Mouse (Mus musculus) telencephalon, adult 2 months (tissue): ENCODE results near the gene Trim69.

Experiments
- DNase-seq: peaks from one replicate; pipeline ENCODE4 v3.0.0-alpha.2; 2011; ENCODE audit warnings: low read depth, low spot score

Gene Trim69

GRCm38 (mm10) chr2:122160680-122161079 is at the start of gene Trim69:
TSS of gene Trim69 (plus strand) at chr2:122160700.
- no peak for DNase-seq

GRCm38 (mm10) chr2:122116888-122117287 is 43.6 kb upstream of the Trim69 start:
- no peak for DNase-seq

GRCm38 (mm10) chr2:122117961-122118958 is 42.2 kb upstream of the Trim69 start, which contains the start of gene Spg11:
TSS of gene Spg11 (minus strand) at chr2:122118386.
- DNase-seq, result peak; percentile 96

DNA sequence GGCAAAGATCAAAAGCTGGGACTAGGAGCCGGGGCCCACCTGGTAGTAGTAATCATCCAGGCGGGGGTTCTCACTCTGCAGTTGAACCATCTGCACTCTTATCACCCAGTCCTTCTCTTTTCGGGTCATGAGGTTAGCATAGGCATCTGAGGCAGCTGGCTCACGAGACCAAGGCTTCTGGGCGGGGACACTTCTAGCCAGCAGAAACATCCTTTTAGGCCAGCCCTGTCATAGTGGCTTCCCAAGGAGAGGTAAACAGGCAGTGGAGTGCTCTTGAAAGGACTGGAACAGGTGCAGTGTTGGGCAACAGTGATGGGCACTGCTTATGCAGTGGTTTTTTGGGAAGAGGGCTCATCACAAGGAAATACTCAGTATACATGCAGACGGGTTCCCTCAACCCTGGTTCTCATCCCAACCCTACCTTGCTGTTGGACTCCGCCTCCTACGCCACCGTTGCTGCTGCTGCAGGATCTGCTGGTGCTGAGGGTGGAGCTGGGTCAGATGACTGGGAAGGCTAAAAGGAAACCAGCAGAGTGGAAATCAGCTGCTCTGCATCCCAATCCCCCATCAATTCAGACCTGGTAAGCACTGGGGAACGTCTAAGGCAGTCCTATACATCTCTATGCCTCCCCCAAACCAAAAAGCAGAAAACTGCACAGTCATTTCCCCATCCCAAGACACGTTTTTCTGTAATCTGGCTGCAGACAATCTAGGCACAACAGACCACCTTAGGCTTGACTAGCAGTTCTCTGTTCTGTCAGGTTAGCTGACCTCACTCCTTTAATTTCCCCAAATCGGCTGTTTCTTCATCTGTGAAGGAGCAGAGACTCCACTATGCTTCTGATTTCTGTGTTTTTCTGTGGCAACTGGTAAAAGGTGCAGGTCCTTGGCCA is 34.6 kb upstream of the Trim69 start:
- DNase-seq, result no peak

DNA sequence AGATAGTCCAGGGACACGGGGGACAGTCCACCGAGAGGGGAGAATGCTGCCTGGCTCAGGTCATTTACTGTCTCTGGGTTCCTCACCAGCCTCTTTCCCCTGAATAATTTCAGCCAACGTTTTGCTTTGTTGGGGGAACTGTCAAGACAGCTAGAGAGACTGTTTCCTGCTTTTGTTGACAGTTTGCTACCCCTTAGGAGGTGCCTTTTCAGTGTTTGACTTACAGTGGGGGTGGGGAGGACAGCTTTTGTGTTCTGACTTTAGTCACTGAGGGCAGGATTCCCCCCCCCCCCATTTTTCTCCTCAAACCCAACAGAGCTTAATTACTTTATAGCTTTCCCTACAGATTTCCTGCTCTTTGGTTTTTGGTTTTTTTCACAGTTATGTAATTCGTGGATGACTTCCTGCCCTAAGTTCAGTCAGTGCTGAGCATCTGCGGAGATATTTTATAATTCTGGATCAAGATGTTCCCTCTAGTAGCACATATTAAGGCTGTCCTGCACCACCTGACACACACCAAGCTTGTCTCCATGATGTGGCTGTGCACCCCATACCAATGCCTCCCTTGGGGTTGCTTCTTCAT is 33.6 kb upstream of the Trim69 start:
- DNase-seq, result no peak

- DNase-seq, result no peak
Observed at GRCm38 (mm10) chr2:122127635-122128034, 32.9 kb upstream of the Trim69 start.

DNA sequence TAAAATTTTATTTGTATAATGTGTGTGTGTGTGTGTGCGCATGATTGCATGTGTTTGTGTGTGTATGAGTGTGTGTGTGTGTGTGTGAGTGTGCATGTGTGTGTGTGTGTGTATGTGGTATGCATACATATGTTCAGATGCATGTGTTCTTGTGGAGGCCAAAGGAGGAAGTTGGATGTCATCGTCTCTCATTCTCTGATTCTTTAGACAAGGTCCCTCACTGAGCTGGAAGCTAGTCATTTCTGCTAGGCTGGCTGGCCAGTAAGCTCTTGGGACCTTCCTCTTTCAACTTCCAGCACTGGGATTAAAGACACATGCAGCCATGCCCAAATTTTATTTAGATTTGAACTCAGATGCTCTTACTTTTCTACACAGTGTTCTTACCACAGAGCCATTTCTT is 28.4 kb upstream of the Trim69 start:
- no peak for DNase-seq

GRCm38 (mm10) chr2:122132618-122133017 is 27.9 kb upstream of the Trim69 start:
- DNase-seq, result no peak

DNA sequence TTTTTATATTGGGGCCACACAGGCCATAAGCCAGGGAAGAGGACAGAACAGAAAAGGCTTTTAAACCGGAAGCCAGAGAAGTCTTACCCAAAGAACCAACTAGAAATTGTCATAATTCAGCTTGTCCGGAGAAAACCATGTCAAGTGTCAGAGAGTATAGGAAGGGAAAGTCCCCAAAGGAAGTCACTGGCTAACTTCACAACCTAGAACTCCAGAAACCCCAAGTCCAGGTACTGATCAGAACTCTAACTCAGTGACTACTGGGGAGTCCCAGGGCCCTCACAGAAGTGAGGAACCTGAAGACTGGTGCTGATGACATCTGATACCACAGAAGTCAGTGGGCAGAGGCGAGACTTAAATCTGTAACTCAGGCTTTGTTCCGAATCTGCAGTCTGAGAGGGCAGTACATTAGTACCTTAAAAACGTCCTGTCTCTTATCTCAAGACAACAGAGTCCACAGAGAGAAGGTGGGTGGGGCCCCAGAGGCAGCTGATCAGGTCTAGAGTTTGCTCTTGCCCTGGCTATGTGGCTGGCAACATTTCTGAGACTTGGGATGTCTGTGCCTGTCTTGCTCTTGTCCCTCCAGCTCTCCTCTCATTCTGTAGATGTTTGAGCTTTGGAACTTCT is 22.5 kb upstream of the Trim69 start:
- no peak for DNase-seq

DNA sequence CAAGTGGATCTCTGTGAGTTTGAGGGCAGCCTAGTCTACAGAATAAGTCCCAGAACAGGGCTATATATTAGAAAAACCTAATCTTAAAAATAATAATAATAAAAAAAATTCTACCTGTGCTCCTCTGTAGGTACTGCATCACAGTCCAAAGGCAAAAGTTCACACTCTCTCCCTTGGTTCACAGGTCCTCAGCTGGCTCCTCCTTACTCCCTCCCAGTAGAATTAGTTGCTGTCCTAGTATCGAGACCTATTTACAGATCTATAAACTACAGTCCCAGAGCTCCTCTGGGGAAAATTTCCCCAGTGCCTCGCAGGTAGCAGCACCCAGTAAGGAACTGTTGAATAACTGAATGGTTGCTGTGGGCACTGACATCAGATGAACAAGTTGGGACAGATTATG is 19.7 kb upstream of the Trim69 start:
- DNase-seq, result no peak

DNA sequence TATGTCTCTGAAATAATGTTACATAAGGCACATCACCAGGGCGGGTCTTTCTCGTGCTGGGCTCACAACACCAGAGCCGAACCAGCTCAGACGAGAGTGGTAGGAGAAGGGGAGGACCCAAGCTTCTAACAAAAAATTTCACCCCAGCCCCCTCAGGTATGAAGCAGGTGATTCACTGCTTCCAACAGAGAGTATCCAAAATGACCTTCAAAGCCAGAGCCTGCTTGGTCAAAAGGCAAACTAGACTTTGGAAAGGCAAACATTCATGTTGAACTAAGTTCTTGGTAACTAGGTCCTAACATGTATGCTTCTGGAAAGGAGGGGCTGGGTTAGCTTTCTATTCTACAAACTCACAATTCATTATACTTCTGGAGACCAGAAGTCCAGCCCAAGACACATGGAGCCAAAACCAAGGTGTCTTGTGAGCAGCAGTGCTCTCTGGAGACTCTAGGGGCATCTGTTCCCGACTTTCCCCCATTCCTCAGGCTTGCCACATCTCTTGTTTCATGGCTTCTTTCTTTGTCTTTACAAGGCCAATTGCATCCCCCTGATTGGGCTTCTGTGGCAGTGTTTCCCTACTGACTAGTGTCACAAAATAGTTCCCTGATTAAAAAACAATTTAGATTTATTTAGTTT is 19.1 kb upstream of the Trim69 start:
- DNase-seq, result no peak

DNA sequence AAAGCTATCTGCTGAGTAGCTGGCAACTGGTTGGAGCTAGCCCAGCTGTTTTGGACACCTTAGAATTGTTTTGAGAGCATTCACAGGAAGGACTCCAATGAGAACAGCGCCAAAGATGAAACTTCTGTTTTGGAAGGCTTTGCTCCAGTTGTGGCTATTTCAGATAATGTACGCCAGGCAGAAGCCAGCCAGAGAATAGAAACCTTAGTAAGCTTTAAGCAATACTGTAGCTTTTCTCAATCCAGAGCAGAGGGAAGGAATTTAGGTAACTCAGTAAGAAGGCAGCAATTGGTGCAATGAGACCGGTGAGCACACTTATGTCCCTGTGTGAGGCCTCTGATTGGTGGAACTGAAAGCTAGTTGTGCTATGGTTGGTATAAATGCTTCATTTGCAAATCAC is 17.4 kb upstream of the Trim69 start:
- DNase-seq, result no peak

DNA sequence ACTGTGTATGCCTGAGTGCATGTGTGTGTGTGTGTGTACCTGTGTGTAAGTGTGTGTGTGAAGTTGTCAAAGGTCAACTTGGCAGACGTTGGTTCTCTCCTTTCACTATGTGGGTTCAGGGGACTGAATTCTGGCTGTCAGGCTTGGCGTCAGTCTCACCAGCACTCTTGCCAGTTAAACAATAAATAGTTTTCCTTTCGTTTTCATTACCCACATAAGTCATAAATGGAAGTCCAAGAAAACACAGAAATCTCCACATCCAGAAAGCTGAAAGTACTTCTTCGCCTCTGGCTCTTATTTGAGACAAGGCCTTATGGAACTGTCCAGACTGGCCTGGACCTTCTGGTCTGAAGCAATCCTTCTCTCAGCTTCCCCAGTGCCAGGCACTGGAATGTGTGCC is 14.7 kb upstream of the Trim69 start:
- DNase-seq, result no peak

- no peak for DNase-seq
Observed at GRCm38 (mm10) chr2:122146687-122147086, 13.8 kb upstream of the Trim69 start.

DNA sequence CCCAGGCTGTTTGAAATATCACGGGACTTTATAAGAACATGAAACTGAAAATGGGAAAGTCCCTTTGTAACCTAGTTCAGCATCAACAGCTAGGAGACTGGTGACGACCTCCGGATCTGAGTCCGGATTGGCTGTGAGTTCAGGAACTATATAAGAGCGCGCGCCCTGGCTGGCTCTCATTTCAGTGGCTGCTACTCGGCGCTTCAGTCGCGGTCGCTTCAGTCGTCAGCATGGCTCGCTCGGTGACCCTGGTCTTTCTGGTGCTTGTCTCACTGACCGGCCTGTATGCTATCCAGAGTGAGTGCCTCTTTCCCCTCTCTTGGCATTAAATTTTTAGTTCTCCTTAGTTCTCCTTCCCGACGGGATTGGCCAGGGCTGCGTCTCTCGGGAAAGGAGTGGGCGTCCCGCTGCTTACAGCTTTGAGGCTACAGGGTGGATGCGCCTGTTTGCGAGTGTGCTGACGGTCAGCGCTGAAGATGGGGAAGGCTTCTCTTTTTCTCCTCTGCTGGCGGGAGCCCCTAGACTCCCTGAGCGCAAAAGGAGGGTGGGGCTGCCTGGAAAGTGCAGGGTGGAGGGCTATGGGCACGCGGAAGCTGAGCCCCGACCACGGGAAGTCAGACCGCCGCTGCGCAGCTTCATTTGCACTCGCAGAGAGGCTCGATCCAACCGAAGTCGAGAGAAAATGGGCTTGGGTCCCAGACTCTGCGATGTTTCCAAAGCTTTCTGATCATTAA is 12.8 kb upstream of the Trim69 start, which contains the start of gene B2m:
Gene B2m, plus strand, starts transcription at position 179 of the 734 bp plus-strand sequence.
- DNase-seq, result peak; percentile 92

- DNase-seq, result no peak
Observed at GRCm38 (mm10) chr2:122148242-122148917, 12.1 kb upstream of the Trim69 start.

GRCm38 (mm10) chr2:122149316-122149715 is 11.2 kb upstream of the Trim69 start:
- DNase-seq, result no peak

DNA sequence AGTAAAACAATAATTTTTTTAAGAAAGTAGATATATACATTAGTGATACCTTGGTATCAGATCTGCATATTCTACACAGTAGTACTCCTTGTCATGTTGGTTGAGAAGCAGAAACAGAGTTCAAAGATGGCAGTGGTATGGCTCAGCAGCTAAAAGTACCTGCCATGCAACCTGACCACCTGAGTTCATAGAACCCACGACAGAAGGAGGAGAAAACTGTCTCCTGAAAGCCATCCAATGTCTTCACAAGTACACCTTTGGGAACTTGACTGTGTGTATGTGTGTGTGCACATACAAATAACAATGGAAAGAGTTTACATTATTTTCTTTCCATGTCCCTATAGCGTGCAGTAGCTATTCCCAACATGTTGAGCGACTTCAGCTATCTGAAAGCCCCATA is 10.8 kb upstream of the Trim69 start:
- no peak for DNase-seq

DNA sequence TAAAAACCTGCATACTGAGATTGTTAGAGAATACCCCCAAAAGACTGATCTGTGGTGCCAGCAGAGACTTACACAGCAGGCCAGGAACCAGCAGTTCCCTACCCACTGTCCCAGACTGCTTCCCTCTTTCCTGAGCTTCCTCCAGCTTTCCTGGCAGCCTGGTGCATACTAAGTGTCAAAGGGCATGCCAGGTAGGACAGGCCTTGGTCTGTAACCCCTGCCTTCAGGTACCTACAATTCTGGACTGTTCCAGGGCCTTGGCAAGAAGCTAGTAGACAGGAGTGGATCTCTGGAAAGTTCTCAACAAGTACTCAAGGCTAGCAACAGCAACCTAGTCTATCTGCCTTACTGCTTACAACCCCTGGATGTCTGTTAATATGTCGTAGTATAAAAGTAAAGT is 9.3 kb upstream of the Trim69 start:
- no peak for DNase-seq

DNA sequence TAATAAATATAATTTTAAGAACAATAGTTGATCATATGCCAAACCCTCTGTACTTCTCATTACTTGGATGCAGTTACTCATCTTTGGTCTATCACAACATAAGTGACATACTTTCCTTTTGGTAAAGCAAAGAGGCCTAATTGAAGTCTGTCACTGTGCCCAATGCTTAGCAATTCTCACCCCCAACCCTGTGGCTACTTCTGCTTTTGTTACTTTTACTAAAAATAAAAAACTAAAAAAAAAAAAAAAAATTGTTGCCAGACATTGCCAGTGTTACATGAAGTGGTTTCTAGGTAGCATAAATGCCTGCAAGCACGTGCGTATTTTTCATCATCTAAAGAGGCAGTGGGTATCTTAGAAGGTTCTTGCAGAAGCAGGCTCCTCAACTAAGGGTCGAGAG is 7.7 kb upstream of the Trim69 start:
- no peak for DNase-seq
